Mouse (Mus musculus) gonadal fat pad, adult 2 months (tissue): ENCODE data around the gene Pef1. TPM values are rescaled to one million over a fixed set of nuclear protein-coding genes. Genes with fewer than 3 reads are reported as not detected.

Source experiments
- DNase-seq: peaks from one replicate; pipeline ENCODE4 v3.0.0-alpha.2; 2012; ENCODE audit warnings: low read depth
- polyA plus RNA-seq: library from polyadenylated mRNA; depleted of rRNA; stranded (reverse); fragments of >200 nt; gene quantifications from 2 replicates; pipeline ENCODE4 v1.2.3, GENCODE M21; 2012

Gene Pef1
- polyA plus RNA-seq, 1 experiment, result 199 TPM

- DNase-seq, result no peak
Measured at GRCm38 (mm10) chr4:130095137-130095536, 7.2 kb upstream of the Pef1 start.

DNA sequence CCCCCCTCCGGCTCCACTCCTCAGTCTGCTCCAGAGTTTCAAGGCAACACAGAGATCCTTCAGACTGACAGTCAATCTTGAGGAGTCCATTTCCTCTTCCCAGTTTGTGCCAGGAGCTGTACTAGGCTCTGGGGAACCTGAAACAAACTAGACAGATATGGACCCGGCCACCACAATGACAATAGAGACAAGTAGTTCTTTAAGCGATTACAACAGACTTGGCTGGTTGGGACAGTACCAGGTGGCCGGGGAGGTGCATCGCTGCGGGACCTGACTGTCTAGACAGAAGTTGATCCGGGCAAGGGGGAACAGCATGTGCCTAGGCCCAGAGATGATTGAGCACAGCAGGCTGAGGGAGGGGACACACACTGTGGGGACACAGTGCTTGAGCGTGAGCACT lies 1.2 kb upstream of the Pef1 start:
- DNase-seq, result no peak

DNA sequence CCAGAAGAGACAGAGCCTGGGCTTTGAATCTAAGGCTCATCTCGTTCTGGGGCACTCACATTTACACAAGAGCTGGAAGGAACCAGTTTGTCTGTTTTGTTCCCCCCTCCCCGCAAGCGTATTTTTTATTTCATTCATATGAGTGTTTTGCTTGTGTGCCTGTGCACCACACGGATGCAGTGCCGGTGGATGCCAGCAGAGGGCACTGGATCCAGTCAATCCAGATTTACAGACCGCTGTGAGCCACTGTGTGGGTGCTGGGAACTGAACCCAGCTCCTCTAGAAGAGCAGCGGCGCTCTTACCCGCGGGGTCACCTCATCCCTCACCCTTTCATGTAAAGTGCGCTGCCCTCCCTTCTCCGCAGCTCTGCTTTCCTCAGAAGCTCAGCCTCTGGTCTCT lies 1.3 kb downstream of the Pef1 start:
- no peak for DNase-seq

DNA sequence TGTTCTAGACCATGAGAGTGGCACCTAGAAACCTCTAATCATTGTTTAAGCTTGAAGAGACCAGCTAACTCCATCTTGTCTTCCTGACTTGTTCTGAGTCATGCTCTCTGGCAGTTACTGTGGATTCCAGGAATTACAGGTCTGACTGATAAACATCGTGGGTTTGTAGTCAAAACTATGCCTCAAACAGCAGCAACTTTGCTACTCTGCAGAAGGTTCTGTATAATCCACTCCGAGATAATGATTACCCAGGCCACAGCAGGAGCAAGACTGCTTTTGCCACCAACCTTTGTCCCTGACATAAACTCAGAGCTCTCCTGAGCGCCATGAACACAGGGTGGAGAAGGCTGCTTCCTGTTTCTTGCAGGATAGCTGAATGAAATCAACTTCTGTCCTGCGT lies 2.2 kb downstream of the Pef1 start:
- DNase-seq, result no peak

DNA sequence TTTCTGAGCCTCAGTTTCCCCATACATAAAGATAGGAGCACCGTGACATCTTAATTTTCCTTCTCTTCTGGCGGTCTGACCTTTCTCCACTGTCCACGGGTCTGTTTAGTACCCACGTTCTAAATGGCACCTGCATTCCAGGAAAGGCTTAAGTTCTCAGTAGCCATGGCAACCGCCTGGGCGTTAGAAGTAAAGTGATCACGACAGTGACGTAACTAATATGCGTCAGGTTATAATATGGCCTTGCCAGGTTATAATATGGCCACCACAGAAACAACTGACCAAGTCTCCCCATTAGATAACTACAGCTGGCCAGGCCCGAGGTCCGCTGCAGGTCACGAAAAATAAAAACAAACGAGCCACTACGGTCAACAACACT lies 4.7 kb downstream of the Pef1 start:
- DNase-seq, result no peak

DNA sequence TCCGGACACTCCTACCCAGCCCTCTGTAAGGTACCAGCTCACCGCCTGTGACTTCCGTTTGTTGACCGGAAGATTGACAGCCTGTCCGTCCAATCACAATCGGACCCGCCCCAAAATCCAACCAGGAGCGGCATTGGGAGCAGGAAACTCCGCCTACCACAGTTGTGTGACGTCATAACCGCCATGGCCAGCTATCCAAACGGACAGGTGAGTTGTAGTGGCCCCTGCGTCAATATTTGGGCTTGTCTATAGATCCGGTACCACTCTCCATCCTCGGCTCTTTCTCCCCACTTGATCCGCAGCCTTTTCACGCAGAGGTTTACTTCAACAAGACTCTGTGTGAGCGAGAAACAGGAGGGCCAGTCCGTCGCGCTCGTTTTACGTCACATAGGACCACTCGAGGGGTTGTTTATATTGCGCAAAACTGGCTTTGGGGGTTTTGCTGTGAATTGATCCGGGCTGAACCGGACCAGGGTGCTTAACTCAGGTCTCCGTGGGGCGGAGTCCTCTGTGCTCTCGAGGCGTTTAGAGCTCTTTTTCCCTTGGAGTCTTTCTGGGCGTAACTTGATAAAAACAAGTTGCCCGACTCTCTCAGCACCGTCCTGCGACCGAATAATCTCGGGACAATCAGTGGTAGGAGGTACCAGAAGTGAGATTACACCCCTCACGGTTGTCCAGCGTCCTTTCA lies 5.2 kb downstream of the Pef1 start:
- peak; percentile 92 for DNase-seq

GRCm38 (mm10) chr4:130108929-130109328 lies 6.6 kb downstream of the Pef1 start:
- no peak for DNase-seq

GRCm38 (mm10) chr4:130109666-130110065 lies 7.3 kb downstream of the Pef1 start:
- no peak for DNase-seq

DNA sequence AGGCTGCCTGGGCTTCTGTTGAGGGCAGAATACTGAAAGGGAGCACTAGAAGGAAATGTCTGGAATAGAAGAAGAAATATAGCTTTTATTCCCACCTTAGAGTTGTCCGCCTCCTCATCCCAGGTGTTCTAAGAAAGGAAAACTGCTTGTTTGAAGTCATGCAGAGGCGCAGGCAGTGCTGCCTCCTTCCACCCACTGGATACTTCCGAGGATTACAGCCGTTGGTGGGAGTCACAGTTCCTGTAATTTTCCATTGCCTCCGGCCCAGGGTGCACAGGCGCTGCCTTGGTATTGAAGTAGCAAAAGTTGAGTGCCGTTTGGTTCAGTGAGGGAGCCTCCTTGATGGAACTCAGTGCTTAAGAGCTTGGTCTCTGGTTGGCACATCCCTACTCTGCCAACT lies 7.7 kb downstream of the Pef1 start:
- DNase-seq, result no peak

GRCm38 (mm10) chr4:130112299-130112698 lies 9.9 kb downstream of the Pef1 start:
- no peak for DNase-seq

- DNase-seq, result no peak
Measured at GRCm38 (mm10) chr4:130112732-130113131, 10.4 kb downstream of the Pef1 start.

DNA sequence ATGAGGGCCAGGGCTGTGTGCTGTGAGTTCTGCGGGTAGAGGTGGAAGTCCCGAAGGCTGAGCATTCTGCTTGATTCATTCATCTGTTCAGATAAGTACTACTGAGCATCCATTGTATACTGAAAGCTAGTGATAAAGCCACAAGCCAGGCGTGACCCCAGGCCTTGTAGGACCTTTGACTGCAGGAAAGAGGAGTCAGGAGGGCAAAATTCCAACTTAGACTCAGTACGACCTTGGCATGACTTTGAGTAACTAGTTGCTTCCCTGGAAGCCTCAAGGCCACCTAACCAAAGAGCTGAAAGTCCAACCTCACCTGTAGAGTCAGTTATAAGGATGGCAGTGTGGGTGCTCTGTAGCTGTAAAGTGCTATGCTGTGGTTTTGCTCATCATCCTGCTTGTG lies 18.4 kb downstream of the Pef1 start:
- DNase-seq, result no peak

DNA sequence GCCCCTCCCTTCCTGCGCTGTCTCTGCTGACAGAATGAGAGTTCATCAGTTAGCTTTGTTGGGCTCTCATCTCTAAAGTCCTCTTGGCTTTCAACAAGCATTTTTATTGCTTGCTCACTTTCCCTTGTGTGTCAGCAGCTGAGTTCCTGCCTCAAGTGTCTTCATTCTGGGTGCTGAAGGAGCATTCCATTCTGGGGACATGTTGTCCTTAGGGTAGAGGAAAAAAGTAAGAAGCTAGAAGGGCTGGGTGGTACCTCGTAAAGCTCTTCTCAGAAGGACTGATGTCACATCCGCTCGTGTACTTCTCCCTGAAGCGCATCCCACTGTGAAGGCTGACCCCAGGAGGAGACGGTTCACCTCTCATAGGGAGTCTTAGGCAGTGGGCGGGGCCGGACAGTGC lies 19.2 kb downstream of the Pef1 start:
- no peak for DNase-seq

- DNase-seq, result no peak
Measured at GRCm38 (mm10) chr4:130123020-130123419, 20.7 kb downstream of the Pef1 start.

DNA sequence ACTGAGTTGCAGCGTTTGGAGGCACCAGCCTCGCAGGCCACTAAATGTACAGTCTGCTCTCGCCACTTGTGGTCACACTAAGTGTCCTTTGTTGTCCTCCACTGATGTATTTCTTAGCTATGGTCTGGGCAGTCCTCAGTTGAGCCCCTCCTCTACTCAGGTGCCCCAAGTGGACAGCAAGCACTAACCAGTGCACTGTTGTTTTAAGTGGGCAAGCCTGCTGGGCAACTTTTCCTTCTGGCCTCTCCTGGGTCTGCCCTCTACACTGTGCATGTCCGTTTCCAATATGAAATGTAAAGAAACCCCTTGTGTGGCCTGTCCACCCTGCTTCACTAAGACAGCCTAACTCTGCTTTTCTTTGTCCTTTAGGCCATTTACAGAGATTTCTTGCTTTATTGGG lies 21.8 kb downstream of the Pef1 start:
- DNase-seq, result no peak

- DNase-seq, result no peak
Measured at GRCm38 (mm10) chr4:130125164-130125563, 22.8 kb downstream of the Pef1 start.

GRCm38 (mm10) chr4:130125935-130126334 lies 23.6 kb downstream of the Pef1 start:
- DNase-seq, result no peak

DNA sequence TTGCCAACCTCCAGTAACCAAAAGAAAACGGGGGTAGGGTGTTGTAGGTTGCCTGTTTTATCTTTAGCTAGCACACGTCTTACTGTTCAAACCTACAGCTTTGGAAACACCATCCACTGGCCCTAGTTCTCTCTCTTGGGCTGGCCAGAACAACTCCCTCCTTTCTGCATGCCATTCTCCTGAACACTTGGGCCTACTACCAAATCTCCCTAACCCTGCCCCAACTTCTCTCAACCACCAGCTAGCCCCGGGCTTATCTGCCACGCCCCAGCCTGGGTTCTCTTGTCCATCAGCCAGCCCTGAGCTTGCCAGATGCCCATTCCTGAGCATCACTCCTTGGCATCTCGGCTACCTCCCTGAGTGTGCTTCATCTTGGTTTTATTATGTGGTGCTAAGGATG lies 26.5 kb downstream of the Pef1 start:
- DNase-seq, result no peak

DNA sequence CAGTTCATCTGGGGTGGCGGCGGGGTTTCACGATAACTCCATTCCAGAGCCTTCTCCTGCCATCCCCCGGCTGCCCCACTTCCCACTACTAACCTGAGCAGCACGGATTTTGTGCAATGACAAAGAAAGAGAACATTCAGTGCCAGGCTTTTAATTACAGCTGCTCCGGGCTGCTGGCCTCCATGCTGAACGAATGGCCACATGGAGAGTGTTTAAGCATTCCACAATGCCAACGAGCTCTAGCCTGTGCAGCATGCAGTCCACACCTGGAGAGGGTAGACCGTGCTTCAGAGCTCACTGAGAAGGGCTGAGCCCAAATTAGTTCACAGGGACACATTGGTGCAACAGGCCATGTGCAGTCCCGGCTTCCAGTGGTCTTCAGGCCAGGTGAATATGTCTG lies 27.7 kb downstream of the Pef1 start:
- no peak for DNase-seq

DNA sequence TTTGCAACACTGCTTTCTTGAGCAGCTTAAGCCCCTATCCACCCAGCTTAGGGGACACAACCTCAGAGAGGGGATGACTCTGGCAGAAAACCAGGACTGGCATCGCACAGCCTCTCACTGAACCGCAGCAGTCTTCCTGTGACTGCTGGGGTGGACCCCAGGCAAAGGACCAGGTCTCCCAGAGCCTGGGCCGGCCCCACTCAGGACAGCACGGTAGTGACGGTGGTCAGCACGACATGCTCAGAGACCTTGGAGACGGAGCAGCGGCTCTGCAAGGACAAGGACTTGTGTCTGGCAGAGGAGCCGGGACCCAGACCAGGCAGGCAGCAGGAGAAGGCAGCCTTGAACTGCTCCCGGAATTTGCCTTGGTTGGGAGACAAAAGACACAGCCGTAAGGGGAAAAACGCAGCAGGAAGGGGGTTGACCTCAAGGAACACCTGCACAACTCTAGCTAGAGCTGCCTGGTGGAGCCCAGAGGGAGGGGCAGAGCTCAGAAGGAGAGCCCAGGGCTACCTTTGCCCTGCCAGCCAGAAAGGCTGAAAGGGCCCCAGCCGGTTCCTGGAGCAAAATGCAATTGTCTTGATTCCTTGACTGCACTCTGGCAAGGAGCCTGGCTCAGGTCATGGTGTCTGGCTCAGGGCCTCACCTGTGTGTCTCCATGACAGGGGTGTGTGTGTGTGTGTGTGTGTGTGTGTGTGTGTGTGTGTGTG lies 28.4 kb downstream of the Pef1 start:
- DNase-seq, result no peak

GRCm38 (mm10) chr4:130131448-130132105 lies 29.2 kb downstream of the Pef1 start:
- no peak for DNase-seq

GRCm38 (mm10) chr4:130133399-130133798 lies 31.0 kb downstream of the Pef1 start:
- DNase-seq, result no peak
